Mouse (Mus musculus): ENCODE measurements around the gene Spn.

The Spn gene

GRCm38 (mm10) chr7:127082271-127082670 is 55.4 kb downstream of the Spn start:
- DNase-seq (ENCODE audit: low spot score in 2 of 2) = no peak

Measured in frontal cortex, postnatal 25 days (tissue).